Mouse (Mus musculus): ENCODE data around the gene Ankrd50.

Ankrd50 gene

DNA sequence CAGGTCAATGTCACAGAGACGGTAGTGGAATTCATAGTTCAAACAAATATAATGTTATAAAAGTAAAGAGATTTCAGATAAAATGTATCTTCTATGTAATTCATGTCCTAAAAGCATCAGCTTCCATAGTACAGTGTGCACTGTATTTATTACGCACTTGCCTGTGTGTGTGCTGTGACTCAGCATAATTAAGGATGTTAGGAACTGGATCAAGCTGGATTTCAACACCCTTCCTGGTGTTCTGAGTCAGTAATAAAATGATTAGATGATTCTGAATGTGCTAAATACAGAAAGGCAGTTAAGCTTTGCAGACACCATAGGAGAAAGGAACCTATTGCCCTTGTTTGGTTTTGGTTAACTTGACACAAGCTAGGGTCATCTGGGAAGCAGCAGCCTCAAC lies 21.5 kb downstream of the Ankrd50 start:
- no peak for DNase-seq

DNA sequence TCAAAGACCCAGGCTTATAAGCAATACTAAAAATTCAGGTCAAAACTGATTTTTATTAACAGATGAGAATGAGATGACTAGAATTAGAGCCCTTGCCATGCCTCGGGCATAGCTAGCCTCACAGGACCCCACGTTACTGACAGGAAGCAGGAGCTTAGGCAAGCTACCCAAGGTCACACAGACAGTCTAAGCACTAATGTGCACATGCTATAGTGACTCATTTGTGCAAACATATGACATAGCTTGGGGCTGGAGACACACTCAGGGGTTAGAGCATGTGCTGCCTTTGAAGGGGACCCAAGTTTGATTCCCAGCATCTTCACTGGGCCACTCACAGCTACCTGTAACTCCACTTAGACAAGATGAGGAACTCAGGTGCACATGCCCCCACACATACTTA lies 22.9 kb downstream of the Ankrd50 start:
- no peak for DNase-seq

DNA sequence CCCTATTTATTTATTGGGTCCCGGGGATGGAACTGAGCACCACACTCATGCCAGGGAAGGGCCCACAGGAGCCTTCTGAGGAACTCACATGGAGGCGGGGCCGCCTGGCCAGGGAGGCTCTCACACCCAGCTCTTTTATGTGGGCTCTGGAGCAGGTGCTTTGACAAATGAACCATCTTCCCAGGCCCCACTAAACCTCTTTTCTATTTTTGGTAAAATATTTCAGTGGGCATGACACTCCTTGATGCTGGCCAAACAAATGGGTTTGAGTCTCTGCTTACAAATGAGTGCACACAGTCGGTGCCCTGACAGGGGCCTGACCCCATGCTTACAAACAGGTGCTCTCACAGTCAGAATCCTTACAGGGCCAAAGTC lies 24.4 kb downstream of the Ankrd50 start:
- no peak for DNase-seq

DNA sequence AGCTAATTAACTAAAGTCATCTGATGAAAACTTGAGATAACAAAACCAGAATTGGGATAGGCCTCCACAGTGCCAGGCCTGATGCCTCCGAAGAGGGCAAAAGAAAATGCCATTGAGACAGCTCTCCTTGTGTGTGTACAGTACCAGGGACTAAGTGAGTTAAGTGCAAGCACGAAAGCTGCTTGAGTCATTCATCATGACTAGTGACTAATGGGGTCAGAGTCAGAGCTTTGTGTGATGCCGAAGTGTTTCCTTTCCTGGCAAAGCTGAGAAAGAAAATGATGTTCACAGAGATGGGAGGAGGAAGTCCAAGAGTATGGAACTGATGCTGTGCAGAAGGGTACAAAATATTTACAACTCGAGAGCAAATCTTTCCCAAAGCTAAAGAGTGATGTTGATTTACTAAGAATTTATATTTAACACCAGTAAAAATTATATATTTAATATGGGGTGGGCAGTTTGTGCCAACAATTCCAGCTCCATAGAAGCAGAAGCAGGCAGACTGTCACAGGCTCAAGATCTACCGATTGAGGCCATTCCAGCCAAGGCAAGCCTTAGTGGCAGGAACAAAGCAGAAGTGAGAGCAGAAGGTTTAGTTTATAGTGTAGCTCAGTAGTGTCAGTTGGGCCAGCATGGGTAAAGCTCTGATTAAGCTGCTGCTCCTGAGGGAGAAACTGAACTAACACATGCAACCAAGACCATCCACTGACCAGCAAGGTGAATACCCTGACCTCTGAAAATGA lies 25.0 kb downstream of the Ankrd50 start:
- DNase-seq: no peak

DNA sequence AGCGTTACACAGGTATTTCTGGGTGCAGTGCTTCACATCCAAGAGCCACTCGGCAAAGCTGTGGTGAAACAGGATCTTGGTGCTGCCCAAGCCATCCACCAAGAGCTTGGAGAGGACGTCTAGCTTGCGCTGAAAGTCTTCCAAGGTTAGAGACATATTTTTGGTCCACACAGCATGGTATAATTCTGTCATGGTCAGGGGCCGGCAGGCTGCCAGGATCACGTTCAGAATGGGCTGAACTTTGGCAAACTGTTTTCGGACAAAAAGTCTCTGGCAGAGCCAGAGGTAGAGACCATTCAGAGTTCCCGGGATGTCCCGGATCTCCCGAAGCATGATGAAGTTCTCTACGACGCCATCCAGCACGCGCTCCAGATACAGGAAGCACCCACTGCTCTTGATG lies 27.6 kb downstream of the Ankrd50 start:
- DNase-seq: no peak

DNA sequence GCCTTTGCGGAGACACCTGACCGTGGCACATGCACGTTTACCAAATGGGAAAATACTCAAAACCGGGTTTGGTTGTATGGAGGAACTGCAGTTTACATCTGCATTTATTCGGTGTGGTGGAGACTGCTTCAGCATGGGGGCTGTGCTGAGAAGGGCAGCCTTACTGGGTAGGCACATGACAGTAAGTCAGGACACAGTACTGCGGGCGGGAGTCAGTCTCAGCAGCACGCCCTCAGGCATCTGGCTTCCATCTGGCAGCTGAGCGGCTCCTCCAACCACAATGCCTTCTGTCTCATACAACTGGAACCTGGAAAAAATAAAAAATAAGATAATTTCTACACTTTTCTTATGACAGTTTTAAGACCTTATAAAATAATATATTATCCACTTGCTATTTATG lies 32.4 kb downstream of the Ankrd50 start:
- DNase-seq: no peak

DNA sequence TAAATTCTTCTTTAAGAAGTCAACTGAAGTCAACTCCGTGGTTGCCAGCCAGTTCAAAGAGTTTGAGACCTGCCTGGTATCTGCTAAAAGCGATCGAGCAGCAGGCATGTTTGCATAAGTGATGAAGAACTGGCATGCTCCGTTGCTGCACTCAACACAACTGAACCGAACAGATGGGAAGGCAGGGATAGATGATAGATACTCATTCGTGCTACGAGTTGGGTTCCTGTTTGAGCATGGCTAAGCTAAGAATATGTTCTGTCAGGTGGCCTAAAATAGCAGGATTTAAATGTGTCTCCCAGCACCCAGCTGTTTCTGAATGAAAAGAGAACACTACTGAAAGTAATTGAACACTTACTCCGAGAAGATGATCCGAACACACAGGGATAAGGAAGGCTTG lies 38.1 kb downstream of the Ankrd50 start:
- DNase-seq: no peak

DNA sequence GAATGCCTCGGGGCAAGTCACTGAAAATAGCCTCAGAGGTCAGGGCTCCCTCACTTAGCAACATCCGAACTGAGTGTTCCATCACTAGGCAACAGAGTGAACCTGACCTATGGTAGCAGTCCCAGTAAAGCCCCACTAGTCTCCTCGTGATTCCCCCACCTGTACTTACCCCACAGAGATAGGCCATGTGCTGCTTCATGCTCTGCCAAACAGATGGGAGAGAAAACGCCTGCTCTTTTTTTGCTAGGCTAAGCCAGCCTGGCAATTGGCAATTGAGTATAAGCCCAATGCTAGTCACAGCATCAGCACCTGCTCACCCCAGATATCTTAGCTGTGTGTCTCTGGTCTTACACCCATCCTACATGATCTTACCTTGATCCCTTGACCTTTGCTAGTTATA lies 40.8 kb downstream of the Ankrd50 start:
- no peak for DNase-seq

DNA sequence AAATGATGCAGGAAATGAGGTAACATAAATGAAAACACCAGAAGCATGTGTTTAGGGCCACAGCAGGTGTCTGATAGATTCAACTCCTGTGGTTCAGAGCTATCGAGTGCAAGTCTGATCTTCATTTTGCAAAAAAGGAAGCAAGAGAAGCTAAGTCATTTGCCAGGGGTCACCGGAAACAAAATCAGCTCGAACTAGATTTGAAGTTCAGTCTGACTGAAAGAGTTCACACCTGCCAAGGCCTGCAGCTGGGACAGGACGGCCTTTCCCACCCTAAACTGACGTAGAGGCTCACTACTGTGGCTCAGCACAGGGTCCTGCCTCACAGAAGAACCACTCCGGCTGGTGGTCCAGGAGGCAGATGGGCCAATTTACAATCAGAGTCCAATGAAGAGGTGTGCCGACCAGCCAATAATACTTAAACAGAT lies 44.1 kb downstream of the Ankrd50 start:
- no peak for DNase-seq

DNA sequence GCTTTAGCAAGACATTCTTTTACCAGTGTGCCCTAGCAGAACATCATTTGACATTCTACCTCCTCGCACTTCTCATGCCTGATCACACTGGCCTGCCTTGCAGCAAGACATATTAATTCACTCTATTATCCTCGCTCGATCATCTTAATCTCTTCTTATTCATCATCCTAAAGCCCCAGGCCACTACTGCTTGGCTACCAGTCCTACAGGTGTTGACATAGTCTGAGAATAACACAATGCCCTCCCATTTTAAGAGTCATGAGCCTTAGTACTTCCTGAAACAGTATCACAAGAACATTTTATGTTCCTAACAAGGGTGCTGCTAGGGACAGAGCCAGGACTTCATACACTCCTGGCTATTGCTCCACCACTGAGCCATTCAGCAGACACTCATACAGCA lies 48.0 kb downstream of the Ankrd50 start:
- no peak for DNase-seq

DNA sequence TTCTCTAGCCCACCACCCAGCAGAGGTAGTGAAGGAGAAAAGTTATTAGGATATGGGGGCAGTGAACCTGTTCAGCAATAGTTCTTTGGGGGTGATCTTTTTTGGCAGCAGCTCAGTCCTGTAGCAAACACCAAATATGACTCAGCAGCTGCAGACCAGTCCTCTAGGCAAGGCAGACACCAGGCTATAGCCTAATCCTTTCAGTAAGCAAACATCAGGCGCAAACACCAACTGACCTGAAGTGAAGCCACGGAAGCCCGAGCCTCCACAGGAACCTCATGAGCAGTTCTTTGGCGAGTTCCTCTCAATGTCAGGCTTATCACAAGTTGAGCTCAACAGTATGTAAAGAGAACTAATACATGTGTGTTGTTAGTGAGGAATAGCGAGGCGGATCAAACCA lies 48.8 kb downstream of the Ankrd50 start:
- no peak for DNase-seq

DNA sequence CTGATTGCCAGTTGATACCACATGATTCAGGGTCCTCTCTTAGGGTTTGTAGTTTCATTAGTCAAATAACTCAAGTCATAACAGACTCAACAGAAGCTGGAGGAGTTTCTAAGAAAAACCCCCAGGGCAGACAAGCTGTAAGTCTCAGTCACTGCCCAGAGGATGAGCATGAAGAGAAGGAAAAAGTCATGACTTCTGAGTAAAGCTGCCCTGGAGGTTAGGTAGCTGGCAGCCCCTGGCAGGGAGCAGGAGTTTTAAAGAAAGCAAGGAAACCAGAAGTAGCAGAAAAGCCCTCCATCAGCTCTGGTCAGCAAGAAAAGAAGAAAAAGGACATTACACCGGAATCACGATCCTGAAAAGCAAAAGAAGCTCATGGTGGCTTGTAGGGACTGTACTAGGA lies 50.2 kb downstream of the Ankrd50 start:
- DNase-seq: no peak

DNA sequence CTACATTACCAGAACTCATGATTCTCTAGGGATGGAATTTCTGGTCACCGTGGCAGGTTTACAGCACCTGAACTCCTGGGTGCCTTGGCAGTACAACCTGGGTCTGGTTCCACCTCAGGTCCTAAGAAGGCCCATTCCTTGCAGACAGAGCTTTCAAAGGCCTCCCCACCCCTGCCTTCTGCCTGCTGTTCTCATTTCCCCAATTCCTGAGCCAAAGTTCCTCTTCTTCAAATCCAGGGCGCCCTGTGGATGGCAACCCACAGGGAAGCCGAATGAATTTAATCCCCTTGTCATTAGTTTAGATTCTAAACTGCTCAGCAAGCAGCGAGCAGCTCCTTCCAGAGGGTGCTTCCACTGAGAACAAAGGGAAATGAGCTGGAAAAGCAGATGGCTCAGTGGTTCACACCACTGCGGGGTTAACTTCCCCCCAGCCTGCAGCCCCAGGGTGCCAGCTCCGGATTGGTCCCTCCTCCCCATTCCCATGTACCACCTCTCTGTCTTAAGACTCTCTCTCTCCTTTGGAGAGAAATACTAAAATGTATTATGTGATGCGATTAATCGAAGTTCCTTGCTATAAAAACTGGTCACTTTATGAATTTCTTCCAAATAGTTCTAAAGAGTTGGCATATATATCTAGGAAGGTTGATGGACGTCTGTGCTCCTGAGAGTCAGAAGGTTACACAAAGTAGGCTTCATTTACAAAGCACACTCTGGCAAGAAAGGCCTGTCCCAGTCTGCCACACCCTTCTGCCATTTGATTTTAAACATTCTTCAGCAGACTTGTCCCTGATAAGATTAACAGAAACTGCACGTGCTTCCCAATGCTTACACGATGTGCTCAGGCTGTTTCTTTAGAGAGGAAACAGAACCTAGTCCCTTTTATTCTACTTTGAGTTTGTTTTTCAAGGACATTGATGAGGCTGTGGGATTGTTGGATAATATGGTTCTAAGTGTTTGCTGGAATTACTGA lies 50.9 kb downstream of the Ankrd50 start:
- no peak for DNase-seq

DNA sequence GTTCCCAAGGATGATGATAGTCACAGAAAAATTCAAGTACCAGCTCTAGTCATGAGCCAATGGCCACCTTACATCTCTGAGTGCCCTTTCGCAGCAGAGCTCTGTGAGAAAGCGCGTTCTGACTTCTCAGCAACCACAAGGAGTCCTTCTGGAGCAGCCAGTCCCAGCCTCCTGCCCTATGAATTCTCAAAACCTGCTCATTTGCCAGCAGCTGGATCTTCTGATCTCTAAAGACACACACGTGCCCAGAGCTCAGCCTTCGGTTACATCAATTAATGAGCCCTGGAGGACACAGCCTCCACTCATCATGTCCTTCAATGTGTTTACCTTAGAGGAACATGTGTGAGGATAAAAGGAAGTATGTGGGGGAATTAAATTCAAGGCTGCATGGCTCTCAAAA lies 53.2 kb downstream of the Ankrd50 start:
- no peak for DNase-seq

DNA sequence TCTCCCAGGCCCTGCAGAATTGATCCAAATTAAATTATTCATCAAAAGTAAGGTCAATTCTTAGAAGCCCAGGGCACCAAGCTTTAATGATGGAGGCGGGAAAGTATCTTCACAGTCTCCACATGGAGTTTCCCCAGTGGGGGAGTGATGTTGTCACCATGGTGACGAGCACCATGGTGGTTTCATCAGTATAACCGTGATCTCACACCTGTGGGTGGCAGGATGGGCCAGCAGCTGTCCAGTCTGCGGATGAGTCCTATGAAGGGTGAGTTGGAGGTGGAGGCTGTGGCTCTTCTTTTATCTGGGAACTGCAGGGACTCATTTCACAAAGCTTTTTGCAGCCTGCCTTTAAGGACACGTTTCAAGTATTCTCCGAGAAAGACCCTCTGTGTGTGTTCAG lies 53.6 kb downstream of the Ankrd50 start:
- DNase-seq: no peak

DNA sequence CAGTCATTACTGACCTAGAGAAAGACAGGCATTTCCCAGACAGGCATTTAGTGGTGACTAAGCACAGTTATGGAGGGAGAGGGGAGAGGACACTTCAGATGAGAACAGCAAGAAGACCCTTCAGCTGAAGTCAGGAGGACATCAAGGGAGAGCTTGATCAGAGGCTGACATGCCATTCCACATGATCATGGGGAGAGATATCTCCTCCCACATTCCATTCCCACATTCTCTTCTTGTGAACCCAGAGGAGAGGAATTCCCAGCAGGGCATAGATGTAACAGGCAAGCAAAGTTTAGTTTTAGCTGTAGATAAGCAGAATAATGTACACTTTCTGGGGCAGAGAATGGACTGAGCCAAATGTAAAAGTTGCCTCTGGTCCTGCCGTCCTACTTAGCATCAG lies 57.4 kb downstream of the Ankrd50 start:
- no peak for DNase-seq

DNA sequence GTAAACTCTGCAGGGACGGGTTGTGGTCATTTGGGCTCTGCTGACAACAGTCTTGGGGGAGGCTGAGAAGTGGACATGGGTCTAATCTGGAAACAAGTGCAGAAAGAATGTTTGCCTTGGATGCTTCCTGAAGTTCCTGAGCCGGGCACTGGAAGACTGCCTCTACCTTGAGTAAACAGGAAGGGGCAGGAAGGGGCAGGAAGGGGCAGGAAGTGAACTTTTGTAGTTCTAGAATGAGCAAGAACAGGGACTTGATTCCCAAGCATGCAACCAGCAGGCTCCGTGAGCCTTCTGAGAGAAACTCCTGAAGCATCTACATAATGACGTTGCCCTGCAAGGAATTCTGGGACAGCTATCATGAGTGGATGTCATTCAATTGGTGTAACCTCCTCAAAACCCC lies 60.7 kb downstream of the Ankrd50 start:
- peak; percentile 17 to 54 for DNase-seq

DNA sequence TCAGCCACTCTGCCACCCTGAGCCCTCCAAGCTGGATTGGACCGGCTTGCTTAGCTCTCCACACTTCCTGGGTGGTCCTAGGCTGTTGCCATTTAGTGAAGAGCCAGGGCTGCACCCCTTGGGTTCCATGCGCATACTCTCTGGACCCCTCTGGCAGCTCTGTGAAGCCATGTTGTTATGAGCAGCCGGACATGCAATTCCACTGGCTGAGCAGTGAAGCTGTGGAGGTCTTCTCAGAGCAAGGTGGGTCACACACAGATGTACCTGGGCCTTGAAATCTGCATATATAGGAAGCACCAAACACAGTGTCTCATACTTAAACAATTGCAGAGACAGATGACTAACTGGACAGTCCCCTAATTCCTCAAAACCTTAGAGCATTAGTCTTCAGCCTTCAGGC lies 64.7 kb downstream of the Ankrd50 start:
- no peak for DNase-seq

DNA sequence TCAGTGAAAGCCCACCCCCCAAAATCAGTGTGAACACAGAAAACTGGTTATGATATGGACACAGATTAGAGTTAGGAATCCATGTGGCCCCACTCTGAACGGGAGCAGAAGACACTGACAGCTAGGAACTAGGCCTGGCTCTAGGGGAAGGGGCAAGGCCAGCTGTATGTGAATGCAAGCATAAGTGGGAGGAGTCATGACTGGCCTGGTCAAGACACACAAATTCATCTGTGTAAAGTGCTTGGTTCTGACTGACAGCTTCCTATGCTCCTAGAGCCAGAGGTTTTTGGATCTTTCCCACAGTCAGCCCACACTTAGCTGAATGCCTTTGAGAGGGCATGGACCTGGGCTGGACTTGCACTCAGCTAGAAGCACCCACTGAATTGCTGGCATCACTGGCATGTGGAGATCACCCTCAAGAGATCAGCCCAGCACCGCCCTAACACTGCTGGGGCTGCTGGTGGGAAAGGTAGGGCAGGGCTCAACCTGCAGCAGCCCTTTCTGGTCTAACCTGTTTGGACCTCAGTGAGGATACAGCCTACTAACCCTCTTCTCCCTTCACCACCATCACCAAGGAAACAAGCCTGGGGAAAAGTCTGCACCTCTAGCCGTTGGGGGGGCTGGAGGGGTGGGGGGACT lies 69.2 kb downstream of the Ankrd50 start:
- DNase-seq: peak; percentile 14 to 65

All from lung, postnatal 4 days (tissue).